Mouse (Mus musculus) midbrain, embryonic 15.5 days (tissue): ENCODE data around the gene Stk16. TPM values are rescaled to one million over a fixed set of nuclear protein-coding genes. Genes with fewer than 3 reads are reported as not detected.
A peak's percentile ranks its signal among the peaks of the same experiment; 100 is the strongest.
"Not testable (repeated sequence)": the region's sequence is repeated elsewhere in the genome, so short reads cannot be mapped to it uniquely, and the experiment has no call there.

Experiments
- ATAC-seq: fragments of 200-750 bp; cut with Nextera tagmentation; replicated peaks from 2 replicates; pipeline ENCODE4 v1.8.0; 2017; ENCODE audit warnings: moderate TSS enrichment
- H3K27ac ChIP-seq: fragments of 300-500 bp; sonication (generic); 2 replicates; pipeline ENCODE4 v1.5.1; 2015; ENCODE audit warnings: mild to moderate bottlenecking, inconsistent platforms
- H3K27me3 ChIP-seq: fragments of 300-500 bp; sonication (generic); replicated peaks from 2 replicates; pipeline ENCODE4 v1.6.1; 2015; ENCODE audit warnings: inconsistent platforms
- H3K36me3 ChIP-seq: fragments of 300-500 bp; sonication (generic); replicated peaks from 2 replicates; pipeline ENCODE4 v1.6.1; 2015; ENCODE audit warnings: inconsistent platforms
- H3K4me1 ChIP-seq: fragments of 300-500 bp; sonication (generic); 2 replicates; pipeline ENCODE4 v1.6.1; 2015; ENCODE audit warnings: inconsistent platforms
- H3K4me2 ChIP-seq: fragments of 300-500 bp; sonication (generic); 2 replicates; pipeline ENCODE4 v1.6.1; 2015; ENCODE audit warnings: inconsistent platforms, mild to moderate bottlenecking, moderate library complexity
- H3K4me3 ChIP-seq: fragments of 300-500 bp; sonication (generic); 2 replicates; pipeline ENCODE4 v1.5.1; 2015; ENCODE audit warnings: mild to moderate bottlenecking, inconsistent platforms
- H3K9ac ChIP-seq: fragments of 300-500 bp; sonication (generic); 2 replicates; pipeline ENCODE4 v1.6.1; 2015; ENCODE audit warnings: mild to moderate bottlenecking, inconsistent platforms
- H3K9me3 ChIP-seq: fragments of 300-500 bp; sonication (generic); 2 replicates; pipeline ENCODE4 v1.6.1; 2016; ENCODE audit warnings: inconsistent platforms
- WGBS: fragments of 180-500 bp; shearing (Covaris S2); methylation state at CpG from one replicate; pipeline ENCODE4 v1.1.7; 2015; ENCODE audit warnings: mixed read lengths; 5-methylcytosine and 5-hydroxymethylcytosine counted together
- polyA plus RNA-seq: library from polyadenylated mRNA; unstranded; fragments of >200 nt; fragmentation: Nextera tagmentation; extraction: Ambion mirVana; gene quantifications from 2 replicates; pipeline ENCODE4 v1.2.1, GENCODE M21; 2015

Stk16 gene
- polyA plus RNA-seq, 1 experiment from 2014 or later, result 156 TPM

GRCm38 (mm10) chr1:75229158-75229557 is 18.5 kb downstream of the Stk16 start:
- Histone ChIP-seq H3K27ac (no peak overlapping the region), H3K4me2 (no peak overlapping the region), H3K9me3 (no peaks in the 10 kb centered on the region), H3K36me3 (no peaks in the 10 kb centered on the region), H3K4me1 (no peaks in the 10 kb centered on the region), H3K27me3 (peaks cover 3% of the 10 kb centered on the region; the same call in 1 of the 2 replicates), H3K4me3 (no peak overlapping the region), H3K9ac (no peak overlapping the region)
- ATAC-seq, result no peak
- 80% methylated on average over 4 of the region's 4 CpGs for WGBS

- no peak overlapping the region for H3K9ac ChIP-seq
- H3K27ac ChIP-seq, result no peak overlapping the region
- H3K27me3 ChIP-seq, result no peaks in the 10 kb centered on the region; the same call in 1 of the 2 replicates
- no peak overlapping the region for H3K4me3 ChIP-seq
- WGBS, result 73% methylated on average over 7 of the region's 7 CpGs
- H3K36me3 ChIP-seq, result no peaks in the 10 kb centered on the region
- no peak overlapping the region for H3K4me2 ChIP-seq
- no peak for ATAC-seq
- H3K9me3 ChIP-seq, result no peaks in the 10 kb centered on the region
- H3K4me1 ChIP-seq, result peaks cover 4% of the 10 kb centered on the region; the same call in 1 of the 2 replicates
Observed at GRCm38 (mm10) chr1:75230335-75230994, 19.8 kb downstream of the Stk16 start.

GRCm38 (mm10) chr1:75231224-75231623 is 20.6 kb downstream of the Stk16 start:
- WGBS, result 75% methylated on average over 4 of the region's 4 CpGs
- no peak for ATAC-seq
- Histone ChIP-seq H3K4me1 (peaks cover 10% of the 10 kb centered on the region), H3K36me3 (no peaks in the 10 kb centered on the region), H3K4me2 (no peak overlapping the region), H3K4me3 (no peak overlapping the region), H3K27me3 (no peaks in the 10 kb centered on the region; the same call in 1 of the 2 replicates), H3K9me3 (no peaks in the 10 kb centered on the region), H3K27ac (no peak overlapping the region), H3K9ac (no peak overlapping the region)

GRCm38 (mm10) chr1:75231664-75232152 is 21.1 kb downstream of the Stk16 start, which contains the start of gene A630095N17Rik:
Gene A630095N17Rik, minus strand, starts transcription at chr1:75232102.
- Histone ChIP-seq H3K9ac (no peak within 1 kb of the TSS), H3K4me1 (peaks cover 11% of the 10 kb centered on the region), H3K4me2 (no peak within 1 kb of the TSS), H3K9me3 (no peaks in the 10 kb centered on the region), H3K27me3 (no peaks in the 10 kb centered on the region), H3K36me3 (no peaks in the 10 kb centered on the region), H3K27ac (no peak within 1 kb of the TSS), H3K4me3 (no peak within 1 kb of the TSS)
- ATAC-seq, result no peak
- WGBS, result 77% methylated on average over 5 of the region's 5 CpGs

GRCm38 (mm10) chr1:75232489-75232888 is 21.9 kb downstream of the Stk16 start:
- H3K4me3 ChIP-seq, H3K27me3 ChIP-seq, H3K4me2 ChIP-seq, H3K9me3 ChIP-seq, H3K36me3 ChIP-seq, H3K27ac ChIP-seq, H3K9ac ChIP-seq, ATAC-seq: not testable (repeated sequence)
- peaks cover 19% of the 10 kb centered on the region for H3K4me1 ChIP-seq
- 68% methylated on average over 4 of the region's 4 CpGs for WGBS

- H3K9ac ChIP-seq, result no peak overlapping the region
- H3K4me2 ChIP-seq, result no peak overlapping the region
- no peak overlapping the region for H3K4me3 ChIP-seq
Observed at GRCm38 (mm10) chr1:75234606-75235005, 24.0 kb downstream of the Stk16 start.

GRCm38 (mm10) chr1:75236117-75237050 is 25.7 kb downstream of the Stk16 start, which contains the start of gene Dnajb2:
Gene Dnajb2, plus strand, starts transcription at chr1:75236406.
- Histone ChIP-seq H3K4me2 (peak within 1 kb of the TSS; percentile 88), H3K27ac (peak within 1 kb of the TSS; percentile 83), H3K36me3 (no peaks in the 10 kb centered on the region), H3K27me3 (no peaks in the 10 kb centered on the region), H3K9ac (peak within 1 kb of the TSS; percentile 87), H3K4me1 (peaks cover 24% of the 10 kb centered on the region), H3K4me3 (peak within 1 kb of the TSS; percentile 70), H3K9me3 (no peaks in the 10 kb centered on the region)
- WGBS, result under 1% methylated on average over 61 of the region's 64 CpGs
- peak; percentile 90 for ATAC-seq

More at GRCm38 (mm10) chr1:75234606-75235005, 24.0 kb downstream of the Stk16 start:
- H3K27me3 ChIP-seq, result no peaks in the 10 kb centered on the region
- WGBS, result under 1% methylated on average over 8 of the region's 8 CpGs
- no peaks in the 10 kb centered on the region for H3K36me3 ChIP-seq
- peak; percentile 62 for ATAC-seq
- H3K27ac ChIP-seq, result peak overlapping the region; percentile 15; the same call in 1 of the 2 replicates
- H3K4me1 ChIP-seq, result peaks cover 24% of the 10 kb centered on the region
- no peaks in the 10 kb centered on the region for H3K9me3 ChIP-seq

- no peak overlapping the region for H3K9ac ChIP-seq
- ATAC-seq, result no peak
- H3K36me3 ChIP-seq, result no peaks in the 10 kb centered on the region; the same call in 1 of the 2 replicates
- H3K27ac ChIP-seq, result no peak overlapping the region
- peaks cover 22% of the 10 kb centered on the region for H3K4me1 ChIP-seq
- H3K27me3 ChIP-seq, result no peaks in the 10 kb centered on the region
- no peak overlapping the region for H3K4me3 ChIP-seq
- 86% methylated on average over 10 of the region's 10 CpGs for WGBS
- no peaks in the 10 kb centered on the region for H3K9me3 ChIP-seq
- H3K4me2 ChIP-seq, result no peak overlapping the region
Observed at GRCm38 (mm10) chr1:75239591-75239990, 29.0 kb downstream of the Stk16 start.

- no peak overlapping the region for H3K27ac ChIP-seq
- 87% methylated on average over 14 of the region's 14 CpGs for WGBS
- H3K4me2 ChIP-seq, result no peak overlapping the region
- no peak overlapping the region for H3K4me3 ChIP-seq
- no peaks in the 10 kb centered on the region; the same call in 1 of the 2 replicates for H3K36me3 ChIP-seq
- no peak overlapping the region for H3K9ac ChIP-seq
- H3K27me3 ChIP-seq, result no peaks in the 10 kb centered on the region
- no peak for ATAC-seq
- H3K4me1 ChIP-seq, result no peaks in the 10 kb centered on the region
- H3K9me3 ChIP-seq, result no peaks in the 10 kb centered on the region
Observed at GRCm38 (mm10) chr1:75243411-75243810, 32.8 kb downstream of the Stk16 start.

- no peak overlapping the region for H3K4me3 ChIP-seq
- no peaks in the 10 kb centered on the region for H3K9me3 ChIP-seq
- no peak overlapping the region for H3K27ac ChIP-seq
- 88% methylated on average over 12 of the region's 12 CpGs for WGBS
- H3K4me2 ChIP-seq, result no peak overlapping the region
- H3K4me1 ChIP-seq, result no peaks in the 10 kb centered on the region
- no peak overlapping the region for H3K9ac ChIP-seq
- H3K36me3 ChIP-seq, result no peaks in the 10 kb centered on the region; the same call in 1 of the 2 replicates
- H3K27me3 ChIP-seq, result no peaks in the 10 kb centered on the region
- ATAC-seq, result peak; percentile 18; the same call in 1 of the 2 replicates
Observed at GRCm38 (mm10) chr1:75244175-75244826, 33.7 kb downstream of the Stk16 start.

GRCm38 (mm10) chr1:75244836-75245235 is 34.2 kb downstream of the Stk16 start:
- H3K4me1 ChIP-seq, result no peaks in the 10 kb centered on the region
- H3K27ac ChIP-seq, result no peak overlapping the region
- H3K9me3 ChIP-seq, result no peaks in the 10 kb centered on the region
- H3K27me3 ChIP-seq, result no peaks in the 10 kb centered on the region
- peak; percentile 73 for ATAC-seq
- no peaks in the 10 kb centered on the region; the same call in 1 of the 2 replicates for H3K36me3 ChIP-seq
- no peak overlapping the region for H3K4me3 ChIP-seq
- H3K4me2 ChIP-seq, result no peak overlapping the region
- no peak overlapping the region for H3K9ac ChIP-seq
- WGBS, result 13% methylated on average over 4 of the region's 4 CpGs
